Mouse (Mus musculus) MN1 (cell line): Measurements from ENCODE around the gene Grb10.

Experiments
- DNase-seq: peaks from one replicate; pipeline ENCODE4 v3.0.0-alpha.2; 2016; ENCODE audit warnings: low spot score

Grb10 gene

DNA sequence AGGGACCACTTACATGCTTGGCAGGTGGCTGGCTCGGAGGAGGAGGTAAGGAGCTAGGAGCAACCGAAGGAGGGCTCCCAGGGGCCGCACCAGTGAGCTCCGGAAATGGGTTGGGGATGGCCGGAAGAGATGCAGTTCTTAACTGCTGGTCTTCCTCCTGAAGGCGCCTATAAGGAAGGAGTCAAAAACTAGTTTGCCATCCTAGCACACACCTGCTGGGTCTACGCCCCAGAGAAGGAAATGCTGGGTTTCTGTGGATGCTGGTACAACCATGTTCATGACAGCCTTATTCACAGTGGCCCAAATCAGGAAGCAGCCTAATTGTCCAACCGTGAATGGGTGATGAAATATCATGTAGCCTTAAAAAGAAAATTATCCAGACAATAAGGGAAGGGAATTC, 71.0 kb downstream of the Grb10 start:
- no peak for DNase-seq

DNA sequence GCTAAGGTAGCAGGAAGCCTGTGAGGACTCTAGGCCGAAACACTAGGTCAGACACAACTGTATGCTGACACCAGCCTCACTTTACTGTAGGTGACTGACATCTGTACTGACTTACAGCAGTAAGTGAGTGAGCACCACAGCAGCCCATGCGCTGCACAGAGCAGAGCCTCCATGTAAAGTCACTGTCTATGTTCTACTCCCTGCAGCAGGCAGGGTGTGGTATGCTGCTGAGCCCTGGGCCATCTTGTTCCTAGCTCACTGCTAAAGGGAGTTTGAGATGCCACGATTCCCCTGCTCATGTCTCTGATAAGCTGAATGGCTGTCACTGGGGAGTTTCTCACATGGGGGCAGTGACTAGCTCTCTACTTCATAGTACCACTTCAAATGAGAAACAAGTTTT, 72.3 kb downstream of the Grb10 start:
- DNase-seq = no peak

DNA sequence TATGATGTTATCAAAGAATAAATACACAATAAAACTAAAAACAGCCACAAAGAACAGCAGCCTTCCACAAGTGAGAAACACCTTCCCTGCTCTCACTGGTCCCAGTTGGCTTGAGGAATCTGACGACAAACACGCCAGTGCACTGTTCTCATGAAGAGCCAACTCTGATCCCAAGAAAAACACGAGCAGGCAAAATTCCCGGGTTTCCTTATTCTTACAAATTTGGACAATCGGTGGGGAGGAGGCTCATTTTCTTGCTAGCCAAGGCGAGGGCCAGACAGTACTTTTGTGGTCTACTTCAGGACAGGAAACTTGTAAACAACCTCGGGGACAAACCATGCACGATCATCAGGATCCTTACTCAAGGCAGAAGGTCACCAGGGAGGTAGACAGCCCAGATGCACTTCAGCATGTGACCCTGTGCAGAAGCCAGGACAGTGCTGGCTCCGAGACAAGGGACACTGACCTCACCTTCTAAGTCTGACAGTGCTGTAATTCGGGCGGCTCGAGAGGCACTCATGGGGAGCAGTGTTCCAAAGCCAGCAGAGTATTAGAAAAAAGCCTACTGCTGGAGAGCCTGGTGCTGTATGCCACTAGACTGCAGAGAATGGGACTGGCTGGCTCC, 72.9 kb downstream of the Grb10 start:
- DNase-seq = no peak

DNA sequence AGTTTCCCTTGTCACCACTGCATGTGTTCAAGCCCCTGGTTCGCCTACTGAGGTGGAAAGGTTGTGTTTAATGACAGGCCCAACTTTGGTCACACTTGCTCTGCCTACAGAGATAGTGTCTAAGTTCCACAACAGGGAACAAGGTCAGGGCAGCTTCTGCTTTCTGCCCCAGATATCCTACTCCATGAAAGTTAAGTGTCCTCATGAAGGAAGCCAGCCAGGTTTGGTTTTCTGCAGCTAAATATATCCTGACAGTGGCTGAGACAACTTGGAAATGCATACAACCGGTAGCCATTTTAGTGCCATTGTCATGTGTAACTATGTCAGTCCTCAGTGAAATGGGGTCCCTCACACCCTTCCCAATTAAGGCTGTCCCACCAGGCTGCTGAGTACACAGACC, 73.8 kb downstream of the Grb10 start:
- no peak for DNase-seq

DNA sequence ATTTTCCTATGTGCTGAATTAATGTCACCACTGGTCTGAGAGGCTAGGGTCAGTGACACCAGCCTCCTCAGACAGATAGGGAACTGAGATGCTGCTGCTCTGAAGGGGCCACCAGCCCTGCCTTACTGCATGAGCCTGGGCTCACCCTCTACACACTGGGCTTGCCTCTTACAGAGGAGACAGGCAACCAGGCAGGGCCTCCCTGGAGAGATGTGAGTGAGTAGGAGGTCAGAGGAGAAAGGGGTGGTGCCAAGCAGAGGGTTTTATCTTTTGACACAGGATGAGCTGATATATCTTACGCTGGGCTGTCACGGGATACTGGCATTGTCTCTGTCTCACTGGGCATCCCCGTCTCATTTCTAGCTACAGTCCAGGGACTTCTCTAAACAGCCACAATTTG, 74.9 kb downstream of the Grb10 start:
- DNase-seq = peak; percentile 48

DNA sequence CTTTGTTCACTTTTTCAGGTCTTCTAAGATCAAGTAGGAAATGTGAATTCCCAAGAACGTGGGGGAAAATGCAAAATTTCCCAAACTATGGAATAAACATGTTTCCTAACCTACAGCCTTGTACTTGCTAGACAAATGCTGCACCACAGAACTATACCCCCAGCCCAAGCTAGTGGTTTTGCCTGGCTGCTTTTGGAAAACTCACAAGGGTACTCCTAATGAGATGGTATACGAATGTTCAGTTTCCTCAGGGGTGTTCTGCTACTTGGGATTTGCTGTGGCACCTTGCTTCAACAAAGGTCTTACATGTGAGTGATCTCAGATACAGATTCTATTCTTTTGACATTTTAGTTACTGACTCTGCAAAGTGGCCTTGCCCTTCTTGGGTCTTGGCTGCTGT, 75.4 kb downstream of the Grb10 start:
- peak; percentile 25 for DNase-seq

DNA sequence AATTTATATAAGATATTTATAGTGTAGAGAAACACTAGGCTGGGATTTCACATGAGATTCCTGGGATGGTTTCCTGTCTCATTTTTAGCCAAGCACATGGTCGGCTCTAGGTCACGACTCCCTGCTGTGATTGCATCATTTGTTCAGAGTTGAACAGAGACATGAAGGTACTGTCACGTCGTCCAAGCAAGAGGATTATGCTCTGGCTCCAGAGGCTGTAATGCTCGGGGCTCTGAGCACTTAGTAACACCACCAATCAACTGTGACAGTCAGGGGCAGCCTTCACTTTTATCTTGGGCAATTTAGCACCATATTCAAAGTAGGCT, 75.9 kb downstream of the Grb10 start:
- peak; percentile 85 for DNase-seq

DNA sequence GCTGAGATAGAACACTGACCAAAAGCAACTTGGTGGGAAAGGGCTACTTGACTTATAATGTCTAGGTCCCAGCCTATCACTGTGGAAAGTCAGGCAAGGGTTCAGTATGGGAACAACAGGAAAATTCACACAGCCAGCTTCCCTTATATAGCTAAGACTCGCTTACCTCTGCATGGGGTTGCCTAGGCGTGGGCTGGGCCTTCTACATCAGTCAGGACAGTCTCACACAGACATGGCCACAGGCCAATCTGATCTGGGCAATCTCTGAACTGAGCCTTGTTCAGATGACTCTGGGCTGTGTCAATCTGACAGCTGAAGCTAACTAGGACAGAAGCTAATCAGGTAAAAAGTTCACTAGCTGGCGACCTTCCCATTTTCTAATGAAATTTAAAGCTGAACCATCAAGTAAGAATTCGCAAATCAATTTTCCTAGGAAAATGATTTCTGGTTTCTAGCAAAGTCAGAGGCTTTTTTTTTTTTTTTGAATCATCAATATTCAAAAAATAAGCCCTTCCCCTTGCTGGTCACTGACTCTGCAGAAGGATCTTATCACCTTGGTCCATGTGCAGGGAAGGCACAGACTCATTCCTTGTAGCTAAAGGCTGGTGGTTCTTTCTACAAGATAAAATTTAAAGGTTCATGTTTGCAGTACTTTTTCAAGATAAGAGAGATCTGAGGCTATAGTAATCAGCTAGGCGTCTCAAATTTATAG, 76.4 kb downstream of the Grb10 start:
- DNase-seq = peak; percentile 98

DNA sequence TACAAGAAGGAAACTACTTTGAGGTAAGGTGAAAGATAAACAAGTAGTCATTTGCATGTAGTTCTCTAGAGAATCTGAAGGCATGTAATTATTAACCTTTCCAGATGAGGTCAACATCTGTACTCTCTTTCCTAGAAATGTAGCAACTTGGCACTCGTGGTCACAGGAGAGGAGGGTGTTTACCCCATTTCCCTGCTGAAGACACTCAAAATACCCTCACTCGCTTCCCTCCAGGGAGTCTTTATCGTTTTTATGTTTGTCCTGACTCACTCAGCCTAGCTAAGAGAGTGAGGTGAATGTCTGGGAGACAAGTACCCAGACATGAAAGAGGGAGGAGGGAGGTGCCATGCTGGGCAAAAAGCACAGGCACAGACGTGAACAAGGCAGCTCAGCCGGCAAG, 77.6 kb downstream of the Grb10 start:
- DNase-seq = peak; percentile 41

DNA sequence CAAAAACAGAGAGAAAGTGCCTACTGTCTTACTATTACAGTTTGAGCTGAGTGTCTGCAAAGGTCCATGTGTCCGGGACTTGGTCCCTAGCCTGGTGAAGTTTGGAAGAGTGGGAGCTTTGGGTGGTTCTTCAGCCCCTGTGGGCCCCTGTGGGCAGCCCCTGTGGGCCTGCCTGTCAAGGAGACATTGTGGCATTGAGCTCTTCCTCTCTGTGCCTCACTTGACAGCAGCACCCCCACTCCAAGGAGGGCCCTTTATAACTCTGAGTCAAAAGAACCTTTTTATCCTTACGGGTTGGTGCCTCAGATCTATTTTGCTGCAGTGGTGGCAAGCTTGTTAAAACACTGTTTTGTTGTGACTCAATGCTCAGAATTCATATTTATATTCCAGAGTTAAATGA, 78.3 kb downstream of the Grb10 start:
- DNase-seq = no peak

DNA sequence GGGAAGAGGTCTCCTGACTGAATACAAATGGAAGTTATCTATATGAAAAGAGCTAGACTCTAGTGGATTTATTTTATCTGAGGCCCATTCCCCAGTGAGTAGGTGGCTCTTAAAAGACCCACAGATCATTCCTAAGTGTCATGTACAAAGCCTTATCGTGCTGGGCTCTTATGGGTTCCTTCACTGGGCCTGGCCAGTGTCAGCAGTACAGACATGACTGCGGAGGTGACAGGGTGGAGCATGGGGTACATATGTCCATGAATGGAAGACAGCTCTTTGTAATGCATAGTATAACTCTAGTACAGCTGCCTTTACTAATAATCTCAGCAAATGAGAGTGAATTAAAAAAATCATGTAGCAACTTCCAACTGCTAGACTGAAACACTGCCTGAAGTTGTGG, 80.0 kb downstream of the Grb10 start:
- no peak for DNase-seq

DNA sequence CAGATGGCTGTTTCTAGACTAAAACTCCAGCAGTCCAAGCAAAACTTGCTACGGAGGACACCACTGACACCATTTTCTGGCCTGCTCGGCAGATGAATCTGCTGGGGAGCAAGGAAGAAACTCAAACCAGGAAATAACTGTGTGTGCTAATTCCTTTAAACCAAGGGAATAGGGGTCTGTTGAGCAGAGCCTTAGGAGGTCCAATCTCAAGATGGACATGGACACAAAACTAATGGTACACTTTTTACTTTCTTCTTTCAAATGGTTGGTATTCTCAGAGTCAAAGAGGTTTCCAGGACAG, 80.5 kb downstream of the Grb10 start:
- DNase-seq = no peak

DNA sequence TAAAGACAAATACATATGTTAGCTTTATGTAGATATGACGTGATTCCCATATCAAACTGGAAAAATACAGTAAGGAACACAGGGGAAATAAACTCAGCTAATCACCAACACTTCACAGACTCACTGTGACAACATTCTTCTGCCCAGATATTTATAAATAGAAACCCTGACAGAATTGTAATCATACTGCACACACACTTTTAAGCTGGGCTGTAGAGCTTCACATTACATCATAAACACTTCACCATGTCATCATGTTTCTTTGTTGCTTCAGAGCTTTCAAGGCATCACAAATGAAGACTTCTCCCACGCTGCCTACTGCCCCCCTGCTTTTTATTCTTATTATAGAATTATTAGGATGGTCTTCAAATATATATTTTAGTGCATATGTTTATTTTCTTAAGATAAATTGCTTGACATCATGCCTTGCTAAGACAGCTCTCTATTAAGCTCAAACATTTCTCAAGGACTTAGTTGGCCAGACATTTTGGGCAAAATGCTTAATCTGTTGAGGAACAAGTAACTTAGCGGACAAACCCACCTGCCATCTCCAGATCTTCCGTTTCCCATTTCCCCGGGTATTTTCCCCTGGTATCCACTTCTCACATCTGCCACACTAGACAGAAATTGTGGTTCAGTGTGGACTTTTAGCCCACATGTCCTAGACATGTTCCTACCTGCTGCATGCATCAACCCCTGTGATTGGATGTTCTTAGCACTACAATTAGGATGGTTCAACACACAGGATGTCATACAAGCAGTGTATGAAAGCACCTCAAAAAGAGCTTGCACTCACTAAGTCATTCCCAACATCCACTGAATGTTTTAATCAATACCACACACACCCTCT, 81.0 kb downstream of the Grb10 start:
- DNase-seq = no peak

DNA sequence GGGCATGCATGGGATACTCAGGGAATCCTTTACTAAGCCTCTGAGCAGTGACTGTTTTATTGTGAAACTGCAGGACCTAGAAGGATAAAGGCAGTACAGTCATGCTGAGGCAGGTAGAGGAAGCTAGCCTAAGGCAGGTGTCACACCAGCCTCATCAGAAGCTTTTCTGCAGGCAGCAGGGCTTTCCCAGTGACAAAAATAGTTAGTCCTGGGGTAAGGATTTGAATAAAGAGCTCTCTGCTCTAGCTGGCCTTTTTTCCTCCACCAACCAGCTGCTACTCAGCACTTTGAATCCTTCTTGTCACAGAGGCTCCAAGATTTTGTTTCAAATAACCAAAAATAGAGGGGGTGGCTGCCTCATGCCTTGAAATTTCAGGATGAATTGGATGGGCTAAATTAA, 82.7 kb downstream of the Grb10 start:
- no peak for DNase-seq

DNA sequence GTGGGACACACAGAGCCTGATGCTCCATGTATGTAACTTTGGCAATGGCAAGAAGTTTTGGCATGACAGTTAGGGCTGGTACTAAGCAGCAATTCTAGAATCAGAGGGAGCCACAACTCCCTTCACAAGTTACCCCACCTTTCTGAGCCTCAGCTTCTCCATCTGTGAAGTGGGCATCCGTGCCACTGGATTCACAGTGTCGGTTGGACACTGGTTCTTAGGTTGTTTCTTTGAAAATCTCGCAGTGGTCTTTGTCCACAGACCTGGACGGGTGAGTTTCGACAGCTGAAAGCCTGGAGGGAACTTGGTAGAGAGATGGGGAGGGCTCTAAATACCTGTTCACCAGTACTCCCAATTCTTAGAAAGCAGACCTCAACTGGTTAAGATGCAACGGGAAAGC, 83.9 kb downstream of the Grb10 start:
- DNase-seq = no peak

DNA sequence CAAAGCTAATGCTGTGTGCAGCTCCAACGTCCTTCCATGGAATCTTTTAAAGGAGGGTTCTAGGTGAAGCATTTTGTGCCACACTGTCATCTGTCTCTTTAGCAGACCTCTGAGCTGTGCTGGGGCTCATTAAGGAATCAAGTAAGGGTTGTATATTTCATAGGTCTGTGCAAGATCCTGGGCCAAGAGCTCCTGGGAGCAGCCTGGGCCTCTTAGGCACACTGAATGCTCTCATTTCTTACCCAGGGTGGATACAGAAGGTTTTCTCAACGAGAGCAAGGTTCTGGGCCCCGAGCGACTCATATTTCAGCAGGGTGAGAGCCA, 84.4 kb downstream of the Grb10 start:
- DNase-seq = no peak

DNA sequence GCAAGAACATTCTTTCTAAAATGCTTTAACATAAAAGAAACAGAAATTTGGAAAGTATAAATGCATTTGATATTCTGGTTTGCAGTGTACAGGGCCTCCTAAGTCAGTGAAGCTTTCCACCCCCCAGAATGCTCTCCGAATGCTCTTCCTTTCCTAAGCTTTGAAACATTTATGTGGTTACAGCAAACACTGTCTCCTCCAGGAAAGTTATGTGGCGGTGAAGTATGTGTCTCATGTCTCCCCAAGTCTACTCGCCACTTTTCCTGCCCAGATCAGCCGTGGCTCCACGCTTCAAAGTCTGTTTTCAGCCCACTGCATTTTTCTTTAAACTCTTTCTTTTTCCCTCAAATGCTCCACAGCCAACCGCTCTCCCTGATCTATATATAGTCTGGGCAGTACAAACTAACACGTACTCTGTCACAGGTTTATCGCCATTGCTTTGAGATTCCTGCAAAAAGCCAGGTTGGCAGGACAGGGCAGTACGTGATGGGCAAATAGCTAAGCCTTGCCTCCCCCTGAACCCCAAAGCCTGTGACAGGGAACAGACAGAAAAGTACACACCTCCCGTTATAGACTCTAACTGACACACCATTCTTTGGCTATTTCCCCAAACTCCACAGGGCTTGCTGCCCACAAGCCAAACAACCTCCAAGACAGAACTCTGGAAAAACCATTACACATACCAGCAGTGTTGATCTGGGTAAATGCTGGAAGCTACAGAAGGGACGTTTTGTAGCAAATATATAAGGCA, 84.9 kb downstream of the Grb10 start:
- DNase-seq = no peak

DNA sequence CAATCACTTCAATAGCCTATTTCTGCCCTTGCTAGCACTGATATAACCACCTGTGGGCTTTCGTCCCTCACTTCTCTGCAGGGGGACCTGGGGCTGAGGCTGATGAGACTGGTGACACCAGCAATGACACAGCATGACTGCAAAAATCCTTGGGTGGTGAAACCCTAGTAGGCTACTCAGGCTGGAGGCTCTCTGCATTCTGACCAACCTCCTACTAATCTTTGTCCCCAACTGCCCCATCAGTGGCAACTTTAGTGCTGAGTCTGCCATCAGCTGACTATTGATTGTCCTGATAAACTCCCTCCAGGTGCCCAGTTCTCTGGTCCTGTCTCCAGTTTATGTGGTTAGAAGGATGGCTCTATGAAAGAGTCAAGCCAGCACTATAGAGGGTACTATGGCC, 85.9 kb downstream of the Grb10 start:
- DNase-seq = no peak

DNA sequence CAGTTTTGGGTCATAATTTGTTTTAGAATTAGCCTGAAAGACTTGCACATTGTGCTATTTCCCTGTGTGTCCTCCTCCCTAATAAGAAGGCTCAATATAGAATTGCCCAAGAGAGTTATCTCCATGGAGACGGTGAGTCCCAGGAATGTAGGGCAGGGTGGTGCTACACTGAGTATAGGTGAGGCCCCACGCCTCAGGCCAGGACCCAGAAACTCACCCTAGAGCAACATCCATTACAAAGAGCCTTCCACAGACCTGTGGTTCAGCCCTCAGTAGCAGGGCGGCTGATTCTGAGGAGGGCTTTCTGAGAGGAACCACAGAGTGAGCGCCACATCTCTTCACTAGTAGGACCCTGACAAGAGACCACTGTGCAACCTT, 89.5 kb downstream of the Grb10 start:
- DNase-seq = no peak

DNA sequence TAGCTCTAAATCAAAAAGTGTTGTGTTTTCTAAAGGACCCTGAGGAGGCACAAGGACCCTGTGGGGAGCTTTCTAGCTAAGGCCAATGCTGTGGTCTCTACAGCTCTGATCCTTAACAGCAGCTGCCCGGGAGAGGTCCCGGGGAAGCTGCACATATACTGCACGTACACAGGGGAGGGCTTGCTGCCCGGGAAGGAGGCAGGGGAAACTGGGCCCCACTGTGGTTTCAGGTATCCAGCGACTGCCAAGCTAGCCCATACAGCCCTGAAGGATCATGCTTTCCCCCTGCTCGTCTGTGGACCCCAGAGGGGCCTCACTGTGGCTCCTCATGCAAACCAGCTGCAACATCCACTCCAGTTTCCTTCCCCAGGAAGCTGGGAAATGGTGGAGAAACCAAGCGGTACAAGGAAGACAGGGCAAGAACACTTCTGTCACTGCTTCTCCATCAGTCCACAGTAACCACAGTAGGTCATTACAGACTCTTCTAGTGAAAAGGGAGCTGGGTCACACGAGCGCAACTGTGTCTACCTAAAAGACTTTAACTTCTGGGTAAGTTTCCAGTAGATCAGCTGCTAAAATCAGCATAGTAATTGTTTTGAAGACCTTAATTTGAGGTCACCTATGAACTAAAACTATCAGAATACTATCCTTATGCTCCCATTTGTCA, 90.0 kb downstream of the Grb10 start:
- no peak for DNase-seq

DNA sequence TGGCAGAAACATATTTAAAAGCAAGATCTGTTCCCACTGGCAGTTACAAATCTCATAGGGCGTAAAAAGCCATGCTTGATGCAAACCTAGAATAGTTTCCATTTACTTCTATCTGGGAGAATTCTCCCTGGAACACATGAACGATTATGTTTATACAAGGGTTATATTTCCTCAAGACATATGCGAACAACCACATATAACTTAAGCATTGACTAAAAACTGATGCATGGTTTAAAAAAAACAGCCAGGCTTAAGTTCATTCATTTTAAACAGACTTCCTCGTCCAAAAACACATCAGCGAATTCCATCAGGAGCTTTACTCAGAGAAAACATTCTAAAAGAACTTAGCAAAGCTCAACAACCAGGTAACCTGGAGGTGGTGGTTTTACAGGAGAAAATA, 90.6 kb downstream of the Grb10 start:
- no peak for DNase-seq

DNA sequence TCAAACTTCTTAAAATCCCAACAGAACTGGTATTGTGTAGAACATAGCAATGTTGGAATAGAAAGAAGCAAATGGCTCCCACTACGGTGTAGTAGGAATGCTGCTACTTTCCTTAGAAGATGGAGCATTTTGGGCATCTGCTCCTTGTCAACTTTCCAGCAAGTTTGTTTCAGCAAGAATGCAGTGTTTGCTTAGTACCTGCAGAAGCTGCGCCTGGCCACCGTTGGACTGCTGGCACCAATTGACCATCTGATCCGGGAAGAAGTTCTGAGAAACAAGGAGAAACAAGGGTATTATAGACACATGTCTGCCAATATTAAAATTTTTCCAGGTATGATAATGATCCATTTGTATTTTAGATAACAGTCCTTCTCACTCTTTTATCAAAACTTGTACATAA, 92.7 kb downstream of the Grb10 start:
- no peak for DNase-seq

DNA sequence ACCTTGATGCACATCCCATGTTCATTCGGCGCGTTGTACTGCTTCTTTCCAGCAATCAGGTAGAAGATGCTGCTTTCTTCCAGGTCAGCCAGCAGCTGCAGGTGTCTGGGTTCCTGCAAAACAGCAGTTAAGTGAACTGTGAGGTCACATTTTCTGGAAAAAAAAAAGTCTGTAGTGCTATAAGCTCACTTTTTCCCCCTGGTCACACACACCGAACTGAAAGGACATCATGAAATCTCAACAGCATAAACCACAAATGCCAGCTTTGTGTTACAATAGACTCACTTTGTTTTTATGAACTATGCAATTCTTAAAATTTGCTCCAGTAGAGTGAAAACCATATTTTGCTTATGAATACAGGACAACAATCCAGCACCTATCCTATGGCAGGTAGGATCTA, 93.7 kb downstream of the Grb10 start:
- no peak for DNase-seq
